Mouse (Mus musculus) E14TG2a.4 (cell line): ENCODE results near the gene Sdk2.

Experiments
- CTCF ChIP-seq: conservative IDR thresholded peaks from 2 replicates; pipeline ENCODE4 v1.5.1; 2014; ENCODE audit warnings: low read length
- NANOG ChIP-seq: IDR thresholded peaks from 2 replicates; pipeline ENCODE4 v1.6.1; 2014; ENCODE audit warnings: borderline replicate concordance, low read length, mixed read lengths
- POU5F1 ChIP-seq: IDR thresholded peaks from 2 replicates; pipeline ENCODE4 v1.6.1; 2014; ENCODE audit warnings: low read length, borderline replicate concordance

DNA sequence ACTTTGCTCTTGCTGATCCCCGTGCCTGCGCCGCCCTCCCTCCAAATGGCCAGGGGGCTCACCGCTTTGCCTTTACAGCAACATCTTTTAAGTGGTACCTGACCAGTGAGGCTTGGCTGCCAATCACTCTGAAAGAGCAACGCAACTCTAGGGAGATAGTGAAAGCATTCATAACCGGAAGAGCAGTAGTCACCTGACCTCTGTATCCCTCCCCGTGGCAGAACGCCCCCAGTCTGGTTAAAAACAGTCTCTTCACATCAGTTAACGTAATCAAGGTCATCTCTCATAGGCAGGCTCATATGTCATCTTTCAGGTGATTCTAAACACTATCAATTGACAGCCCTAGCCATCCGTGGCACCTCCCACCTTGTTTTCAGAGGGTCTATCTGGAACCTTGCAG, 5.8 kb upstream of the Sdk2 start:
- TF ChIP-seq CTCF, result no peak
- no peak for TF ChIP-seq POU5F1
- no peak for TF ChIP-seq NANOG
